Mouse (Mus musculus): ENCODE data around the gene Ecd. TPM values are rescaled to one million over a fixed set of nuclear protein-coding genes. Genes with fewer than 3 reads are reported as not detected.
A peak's percentile ranks its signal among the peaks of the same experiment; 100 is the strongest.
"Not testable (repeated sequence)": the region's sequence is repeated elsewhere in the genome, so short reads cannot be mapped to it uniquely, and the experiment has no call there.

The Ecd gene
- polyA plus RNA-seq, 1 experiment from 2014 or later: 55.6 TPM

DNA sequence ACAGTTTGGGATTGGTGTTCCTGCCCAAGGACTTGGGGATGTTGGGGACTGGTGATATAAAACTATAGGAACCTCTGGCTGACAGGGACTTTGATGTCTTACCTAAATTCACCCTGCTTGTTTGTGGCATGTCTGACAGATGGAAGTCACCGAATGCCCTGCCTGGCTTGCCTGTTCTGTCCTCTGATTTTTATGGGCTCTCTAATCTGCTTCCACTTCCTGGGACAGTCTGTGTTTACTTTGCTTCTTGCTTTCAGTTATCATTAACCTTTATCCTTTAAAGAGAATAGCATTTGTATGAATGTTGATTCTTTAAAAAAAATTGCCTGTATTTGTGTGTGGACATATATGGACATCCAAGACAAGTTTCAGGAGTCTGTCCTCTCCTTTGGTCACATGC, 32.8 kb downstream of the Ecd start:
- Histone ChIP-seq H3K4me2 (replicated peaks) (no peak overlapping the region), H3K36me3 (peaks cover 67% of the 10 kb centered on the region)
- WGBS: 30% methylated on average over 1 of the region's 1 CpGs

DNA sequence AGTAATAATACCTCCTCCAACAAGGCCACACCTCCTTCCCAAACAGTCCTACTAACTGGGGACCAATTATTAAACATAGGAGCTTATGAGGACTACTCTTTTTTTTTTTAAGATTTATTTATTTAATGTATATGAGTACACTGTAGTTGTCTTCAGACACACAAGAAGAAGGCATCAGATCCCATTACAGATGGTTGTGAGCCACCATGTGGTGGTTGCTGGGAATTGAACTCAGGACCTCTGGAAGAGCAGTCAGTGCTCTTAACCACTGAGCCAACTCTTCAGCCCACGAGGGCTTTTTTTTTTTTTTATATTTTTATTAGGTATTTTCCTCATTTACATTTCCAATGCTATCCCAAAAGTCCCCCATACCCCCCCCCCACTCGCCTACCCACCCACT, 42.8 kb downstream of the Ecd start:
- ATAC-seq (ENCODE audit: low FRiP score, low read depth); H3K4me2 ChIP-seq (replicated peaks); H3K27me3 ChIP-seq; H3K4me3 ChIP-seq; H3K27ac ChIP-seq; H3K4me1 ChIP-seq; H3K9me3 ChIP-seq; H3K9ac ChIP-seq: not testable (repeated sequence)
- WGBS: 73% methylated on average over 2 of the region's 2 CpGs
- peaks cover 27% of the 10 kb centered on the region for H3K36me3 ChIP-seq

More for the DNA sequence above, 32.8 kb downstream of the Ecd start:
- no peak overlapping the region for H3K4me3 ChIP-seq
- H3K4me1 ChIP-seq: no peaks in the 10 kb centered on the region
- H3K27me3 ChIP-seq: no peaks in the 10 kb centered on the region
- no peak overlapping the region for H3K9ac ChIP-seq
- no peaks in the 10 kb centered on the region for H3K9me3 ChIP-seq
- ATAC-seq (ENCODE audit: low FRiP score, low read depth): no peak
- no peak overlapping the region for H3K27ac ChIP-seq

DNA sequence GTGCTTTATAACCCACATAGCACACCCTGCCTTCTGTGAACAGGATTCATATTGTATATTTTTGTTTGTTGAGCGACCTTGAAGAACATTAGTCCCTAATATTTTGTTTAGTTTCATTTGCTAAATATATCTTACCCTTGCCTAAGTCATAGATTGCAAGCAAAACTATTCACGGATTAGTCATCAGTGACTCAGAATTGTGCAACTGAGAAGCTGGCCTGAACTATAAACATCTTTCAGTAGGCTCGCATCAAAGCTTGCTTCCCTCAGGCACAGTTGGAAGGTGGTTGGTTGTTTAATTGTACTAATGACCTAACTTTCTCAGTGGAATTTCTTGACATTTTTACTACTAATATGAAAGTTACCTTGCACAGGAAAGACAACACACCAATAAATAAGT, 49.8 kb downstream of the Ecd start:
- Histone ChIP-seq H3K27ac (no peak overlapping the region), H3K27me3 (no peaks in the 10 kb centered on the region), H3K36me3 (peaks cover 5% of the 10 kb centered on the region; the same call in 1 of the 2 replicates), H3K9ac (no peak overlapping the region), H3K9me3 (no peaks in the 10 kb centered on the region), H3K4me2 (replicated peaks) (no peak overlapping the region), H3K4me3 (no peak overlapping the region), H3K4me1 (peaks cover 7% of the 10 kb centered on the region; the same call in 1 of the 2 replicates)
- ATAC-seq (ENCODE audit: low FRiP score, low read depth): no peak
- WGBS: 77% methylated on average over 3 of the region's 3 CpGs

DNA sequence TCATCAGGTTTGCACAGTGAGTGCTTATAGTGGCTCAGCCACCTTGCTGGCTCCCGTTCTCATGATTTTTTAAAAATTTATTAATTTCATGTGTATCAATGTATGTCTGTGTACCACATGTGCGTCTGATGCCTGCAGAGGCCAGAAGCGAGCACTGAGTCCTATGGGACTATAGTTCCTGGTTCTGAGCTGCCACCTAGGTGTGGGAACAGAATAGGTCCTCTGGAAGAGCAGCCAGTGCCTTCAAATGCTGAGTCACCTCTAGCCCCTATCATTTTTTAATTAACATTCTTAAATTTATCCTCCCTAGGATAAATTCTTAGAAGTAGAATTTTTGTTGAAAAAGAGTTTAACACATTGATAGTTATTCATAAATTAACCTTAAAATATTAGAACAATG, 50.3 kb downstream of the Ecd start:
- peaks cover 7% of the 10 kb centered on the region; the same call in 1 of the 2 replicates for H3K4me1 ChIP-seq
- H3K4me3 ChIP-seq: no peak overlapping the region
- no peak for ATAC-seq (ENCODE audit: low FRiP score, low read depth)
- no peaks in the 10 kb centered on the region for H3K9me3 ChIP-seq
- no peaks in the 10 kb centered on the region for H3K27me3 ChIP-seq
- H3K9ac ChIP-seq: no peak overlapping the region
- 77% methylated on average over 3 of the region's 3 CpGs for WGBS
- H3K27ac ChIP-seq: no peak overlapping the region
- peaks cover 5% of the 10 kb centered on the region; the same call in 1 of the 2 replicates for H3K36me3 ChIP-seq
- H3K4me2 ChIP-seq (replicated peaks): no peak overlapping the region

DNA sequence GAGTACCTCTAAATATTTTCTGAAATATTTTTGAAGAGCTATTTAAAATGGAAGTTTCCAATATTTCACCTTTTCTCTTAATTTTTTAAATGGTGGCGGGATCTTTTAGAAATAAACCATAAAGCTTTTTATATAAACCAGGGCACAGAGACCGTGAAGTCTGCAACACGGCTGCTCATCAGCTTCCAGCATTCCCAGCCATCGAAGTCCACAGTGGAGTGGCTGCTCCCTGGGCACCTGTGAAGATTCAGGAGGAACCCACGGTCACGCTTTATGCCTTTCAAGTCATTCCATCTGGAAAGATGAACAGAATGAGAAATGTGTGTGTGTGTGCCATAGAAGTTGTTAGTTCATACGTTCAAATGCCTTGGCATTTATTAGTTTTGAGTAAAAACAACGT, 53.0 kb downstream of the Ecd start:
- Histone ChIP-seq H3K4me1 (peaks cover 7% of the 10 kb centered on the region; the same call in 1 of the 2 replicates), H3K4me2 (replicated peaks) (peak overlapping the region; percentile 72), H3K27ac (no peak overlapping the region), H3K27me3 (no peaks in the 10 kb centered on the region), H3K9me3 (no peaks in the 10 kb centered on the region), H3K9ac (peak overlapping the region; percentile 72), H3K36me3 (peaks cover 4% of the 10 kb centered on the region; the same call in 1 of the 2 replicates), H3K4me3 (peak overlapping the region; percentile 53)
- WGBS: 41% methylated on average over 8 of the region's 8 CpGs
- ATAC-seq (ENCODE audit: low FRiP score, low read depth): no peak

DNA sequence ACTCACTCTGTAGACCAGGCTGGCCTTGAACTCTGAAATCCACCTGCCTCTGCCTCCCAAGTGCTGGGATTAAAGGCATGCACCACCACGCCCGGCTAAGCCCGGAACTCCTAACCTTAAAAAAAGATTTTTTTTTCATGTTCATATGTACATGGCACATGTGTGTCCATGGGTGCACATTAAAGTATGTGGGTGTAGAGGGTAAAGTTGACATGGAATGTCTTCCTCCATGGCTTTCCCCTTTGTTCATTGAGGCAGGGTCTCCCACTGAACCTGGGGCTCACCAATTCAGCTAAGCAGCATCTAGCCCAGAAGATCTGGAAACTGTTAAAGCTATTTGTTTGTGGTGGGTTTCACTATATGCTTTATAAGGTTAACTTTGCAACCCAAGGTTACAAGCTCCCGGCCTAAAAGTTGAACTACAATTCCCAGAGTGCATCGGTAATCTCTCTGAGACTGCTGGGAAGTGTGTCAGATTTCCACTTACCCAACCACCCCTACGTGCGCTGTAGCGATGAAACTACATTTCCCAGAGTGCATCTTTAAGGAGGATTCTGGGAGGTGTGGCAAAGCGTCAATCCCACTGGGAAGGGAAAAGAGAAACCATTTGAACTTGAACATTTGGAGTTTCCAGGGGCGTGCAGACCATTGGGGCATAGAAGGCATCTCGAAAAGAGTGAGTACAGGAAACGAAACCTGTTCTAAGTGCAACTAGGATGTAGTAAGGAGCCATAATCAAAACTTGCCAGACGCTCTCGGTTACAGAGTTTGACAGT, 53.6 kb downstream of the Ecd start, which contains the start of gene Nudt13:
Nudt13 (plus strand) TSS at position 581 of the 776 bp plus-strand sequence.
- H3K27me3 ChIP-seq: no peaks in the 10 kb centered on the region
- peak within 1 kb of the TSS; percentile 53 for H3K4me3 ChIP-seq
- H3K9ac ChIP-seq: peak within 1 kb of the TSS; percentile 72
- no peak within 1 kb of the TSS for H3K27ac ChIP-seq
- WGBS: 23% methylated on average over 14 of the region's 14 CpGs
- H3K9me3 ChIP-seq: no peaks in the 10 kb centered on the region
- peaks cover 7% of the 10 kb centered on the region; the same call in 1 of the 2 replicates for H3K4me1 ChIP-seq
- ATAC-seq (ENCODE audit: low FRiP score, low read depth): peak; percentile 97
- no peaks in the 10 kb centered on the region for H3K36me3 ChIP-seq
- H3K4me2 ChIP-seq (replicated peaks): peak within 1 kb of the TSS; percentile 72

DNA sequence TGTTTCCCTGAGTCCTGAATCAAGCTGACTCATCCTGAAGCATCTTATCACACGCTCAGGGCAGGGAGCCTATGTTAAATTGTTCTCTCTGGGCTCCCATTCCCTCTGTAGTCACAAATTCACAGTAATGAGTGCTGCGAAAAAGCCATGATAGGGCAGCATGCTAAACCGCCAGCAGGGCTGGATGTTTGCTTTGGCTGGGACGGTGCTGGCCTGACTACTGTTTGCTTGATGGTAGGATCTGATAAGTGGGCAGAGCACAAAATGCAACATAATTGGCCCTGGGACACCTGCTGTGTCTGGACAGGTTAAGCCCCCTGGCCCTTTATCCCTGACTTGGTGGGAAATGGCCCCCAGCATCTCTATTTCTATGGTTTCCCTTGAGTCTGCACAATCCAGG, 56.5 kb downstream of the Ecd start:
- H3K9me3 ChIP-seq: no peaks in the 10 kb centered on the region
- H3K4me2 ChIP-seq (replicated peaks): no peak overlapping the region
- H3K27ac ChIP-seq: no peak overlapping the region
- WGBS: 68% methylated on average over 4 of the region's 4 CpGs
- H3K27me3 ChIP-seq: no peaks in the 10 kb centered on the region
- no peak overlapping the region for H3K9ac ChIP-seq
- no peak for ATAC-seq (ENCODE audit: low FRiP score, low read depth)
- H3K4me1 ChIP-seq: peaks cover 7% of the 10 kb centered on the region; the same call in 1 of the 2 replicates
- H3K4me3 ChIP-seq: no peak overlapping the region
- no peaks in the 10 kb centered on the region for H3K36me3 ChIP-seq

Other genes starting within 250 kb of the Ecd start
- 11.7 and 13.2 TPM in 2 replicates for gene Saysd1, start 209.6 kb downstream of the Ecd start, polyA plus RNA-seq (2015; fragmentation: Nextera tagmentation; extraction: Ambion mirVana)
- gene Kcnk5, start 166.3 kb downstream of the Ecd start, polyA plus RNA-seq (2015; fragmentation: Nextera tagmentation; extraction: Ambion mirVana): 5.7 and 6.4 TPM in 2 replicates
- gene Kcnk16, start 78.9 kb downstream of the Ecd start, polyA plus RNA-seq (2015; fragmentation: Nextera tagmentation; extraction: Ambion mirVana): not detected in 2 replicates
- 18.2 and 21.4 TPM in 2 replicates for gene Nudt13, start 53.4 kb downstream of the Ecd start, polyA plus RNA-seq (2015; fragmentation: Nextera tagmentation; extraction: Ambion mirVana)
- 38.3 and 40.7 TPM in 2 replicates for gene Fam149b, start within 50 bp of the Ecd start, polyA plus RNA-seq (2015; fragmentation: Nextera tagmentation; extraction: Ambion mirVana)
- gene Dnajc9, start 40.8 kb upstream of the Ecd start, polyA plus RNA-seq (2015; fragmentation: Nextera tagmentation; extraction: Ambion mirVana): 213 and 220 TPM in 2 replicates
- 93.6 and 101 TPM in 2 replicates for gene Mrps16, start 45.5 kb upstream of the Ecd start, polyA plus RNA-seq (2015; fragmentation: Nextera tagmentation; extraction: Ambion mirVana)
- gene Cfap70, start 104.1 kb upstream of the Ecd start, polyA plus RNA-seq (2015; fragmentation: Nextera tagmentation; extraction: Ambion mirVana): 0.19 and 0.31 TPM in 2 replicates
- 36.1 and 37.4 TPM in 2 replicates for gene Anxa7, start 132.0 kb upstream of the Ecd start, polyA plus RNA-seq (2015; fragmentation: Nextera tagmentation; extraction: Ambion mirVana)
- 1.3 and 1.9 TPM in 2 replicates for gene Mss51, start 148.8 kb upstream of the Ecd start, polyA plus RNA-seq (2015; fragmentation: Nextera tagmentation; extraction: Ambion mirVana)
- gene Ppp3cb, start 198.5 kb upstream of the Ecd start, polyA plus RNA-seq (2015; fragmentation: Nextera tagmentation; extraction: Ambion mirVana): 59.8 and 60.5 TPM in 2 replicates